Mouse (Mus musculus) forebrain, postnatal 0 days (tissue): ENCODE data around the gene Acox3. TPM values are rescaled to one million over a fixed set of nuclear protein-coding genes. Genes with fewer than 3 reads are reported as not detected.
"Not testable (repeated sequence)": the region's sequence is repeated elsewhere in the genome, so short reads cannot be mapped to it uniquely, and the experiment has no call there.

Experiments
- ATAC-seq: fragments of 200-750 bp; cut with Nextera tagmentation; 2 replicates; pipeline ENCODE4 v1.8.0; 2017; ENCODE audit warnings: mild to moderate bottlenecking, moderate library complexity
- DNase-seq: peaks from one replicate; pipeline ENCODE4 v3.0.0-alpha.2; 2015
- H3K27ac ChIP-seq: fragments of 300-500 bp; sonication (generic); 2 replicates; pipeline ENCODE4 v1.5.1; 2014; ENCODE audit warnings: low read depth, mild to moderate bottlenecking, antibody characterized with exemption, low read length, moderate library complexity, mixed read lengths
- H3K27me3 ChIP-seq: fragments of 300-500 bp; sonication (generic); 2 replicates; pipeline ENCODE4 v1.6.1; 2014; ENCODE audit warnings: mild to moderate bottlenecking, low read length, mixed read lengths; ENCODE audit not compliant: insufficient read depth
- H3K36me3 ChIP-seq: fragments of 300-500 bp; sonication (generic); 2 replicates; pipeline ENCODE4 v1.6.1; 2014; ENCODE audit warnings: mild to moderate bottlenecking, moderate library complexity; ENCODE audit not compliant: insufficient read depth
- H3K4me1 ChIP-seq: fragments of 300-500 bp; sonication (generic); 2 replicates; pipeline ENCODE4 v1.6.1; 2014; ENCODE audit warnings: antibody characterized with exemption; ENCODE audit not compliant: insufficient read depth
- H3K4me2 ChIP-seq: fragments of 300-500 bp; sonication (generic); 2 replicates; pipeline ENCODE4 v1.6.1; 2014; ENCODE audit warnings: low read depth, mild to moderate bottlenecking, moderate library complexity
- H3K4me3 ChIP-seq: fragments of 300-500 bp; sonication (generic); 2 replicates; pipeline ENCODE4 v1.5.1; 2014; ENCODE audit warnings: low read depth, low read length, mixed read lengths
- H3K9ac ChIP-seq: fragments of 300-500 bp; sonication (generic); 2 replicates; pipeline ENCODE4 v1.6.1; 2014; ENCODE audit warnings: mild to moderate bottlenecking
- H3K9me3 ChIP-seq: fragments of 300-500 bp; sonication (generic); 2 replicates; pipeline ENCODE4 v1.6.1; 2016; ENCODE audit warnings: low read length
- CTCF ChIP-seq: sonication (generic); IDR thresholded peaks from 2 replicates; pipeline ENCODE4 v1.5.1; 2016; ENCODE audit warnings: antibody characterized with exemption, control low read depth, low read depth
- WGBS: fragments of 180-500 bp; shearing (Covaris S2); extraction: QIAGEN DNeasy Blood & Tissue Kit; methylation state at CpG from one replicate; pipeline ENCODE4 v1.1.7; 2014; 5-methylcytosine and 5-hydroxymethylcytosine counted together
- polyA plus RNA-seq: library from polyadenylated mRNA; unstranded; fragments of >200 nt; fragmentation: Nextera tagmentation; extraction: Ambion mirVana; gene quantifications from 2 replicates; pipeline ENCODE4 v1.2.1, GENCODE M21; 2015
- total RNA-seq: library from RNA; depleted of rRNA; stranded (reverse); fragments of >200 nt; gene quantifications from 2 replicates; pipeline ENCODE4 v1.2.3, GENCODE M21; 2014

Gene Acox3
- total and polyA plus RNA-seq, 2 experiments from 2014 or later, result 13.4 to 32.1 TPM

DNA sequence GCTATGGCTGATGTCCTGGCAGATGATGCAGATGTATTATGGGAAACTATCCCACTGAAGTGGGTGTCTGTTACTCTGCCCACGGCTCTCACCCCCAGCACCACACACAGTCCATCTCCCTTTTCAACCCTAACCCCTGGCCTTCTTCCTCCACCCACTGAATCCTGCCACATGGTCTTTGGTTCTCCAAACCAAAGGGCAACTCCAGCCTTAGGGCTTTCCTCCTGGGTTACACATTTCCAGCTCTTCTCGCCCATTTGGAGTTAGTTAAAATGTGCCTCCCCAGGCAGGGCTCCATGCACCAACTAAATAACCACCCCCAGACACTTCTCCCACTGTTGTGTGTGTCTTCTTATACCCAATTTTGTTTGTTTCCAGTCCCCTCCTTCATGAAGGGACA, 4.4 kb upstream of the Acox3 start:
- Histone ChIP-seq H3K4me3 (no peak overlapping the region), H3K9ac (no peak overlapping the region), H3K27me3 (no peaks in the 10 kb centered on the region), H3K36me3 (0 out of 2 replicates have a peak, but pooled peaks cover 2% of the 10 kb centered on the region), H3K4me2 (no peak overlapping the region), H3K9me3 (no peaks in the 10 kb centered on the region), H3K4me1 (peaks cover 18% of the 10 kb centered on the region), H3K27ac (no peak overlapping the region)
- 72% methylated on average over 2 of the region's 2 CpGs for WGBS
- TF ChIP-seq CTCF, result no peak
- ATAC-seq, result no peak
- no peak for DNase-seq

DNA sequence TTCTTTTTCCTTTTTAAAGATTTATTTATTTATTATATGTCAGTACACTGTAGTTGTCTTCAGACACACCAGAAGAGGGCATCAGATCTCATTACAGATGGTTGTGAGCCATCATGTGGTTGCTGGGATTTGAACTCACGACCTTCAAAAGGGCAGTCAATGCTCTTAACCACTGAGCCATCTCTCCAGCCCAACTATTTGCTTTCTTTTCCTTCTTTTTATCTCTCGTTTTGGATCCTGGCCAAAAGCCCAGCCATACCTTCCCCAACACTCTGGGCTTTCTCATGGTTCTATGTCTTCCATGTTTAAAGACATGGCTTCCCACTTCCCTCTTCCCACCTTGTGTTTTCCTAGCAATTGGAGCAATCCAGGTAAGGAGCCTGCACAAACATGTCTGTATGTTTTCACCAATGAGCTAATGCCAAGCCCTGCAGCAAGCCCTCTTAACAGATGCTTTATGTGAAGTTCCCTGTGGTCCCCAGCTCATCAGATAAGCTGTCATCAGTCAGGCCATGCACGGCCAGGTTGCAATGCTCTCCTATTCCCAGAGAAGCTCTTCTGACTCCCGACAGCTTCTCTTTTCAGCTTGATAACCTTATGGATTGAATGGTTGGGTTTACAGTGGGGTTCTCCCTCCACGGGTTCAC, 3.5 kb upstream of the Acox3 start:
- no peaks in the 10 kb centered on the region for H3K27me3 ChIP-seq
- H3K4me3 ChIP-seq, result no peak overlapping the region
- H3K4me2 ChIP-seq, result no peak overlapping the region
- WGBS, result 62% methylated on average over 5 of the region's 5 CpGs
- H3K9me3 ChIP-seq, result no peaks in the 10 kb centered on the region
- peaks cover 18% of the 10 kb centered on the region for H3K4me1 ChIP-seq
- TF ChIP-seq CTCF, result no peak
- H3K27ac ChIP-seq, result no peak overlapping the region
- DNase-seq (no peak), ATAC-seq (no peak)
- no peaks in the 10 kb centered on the region for H3K36me3 ChIP-seq
- H3K9ac ChIP-seq, result no peak overlapping the region

DNA sequence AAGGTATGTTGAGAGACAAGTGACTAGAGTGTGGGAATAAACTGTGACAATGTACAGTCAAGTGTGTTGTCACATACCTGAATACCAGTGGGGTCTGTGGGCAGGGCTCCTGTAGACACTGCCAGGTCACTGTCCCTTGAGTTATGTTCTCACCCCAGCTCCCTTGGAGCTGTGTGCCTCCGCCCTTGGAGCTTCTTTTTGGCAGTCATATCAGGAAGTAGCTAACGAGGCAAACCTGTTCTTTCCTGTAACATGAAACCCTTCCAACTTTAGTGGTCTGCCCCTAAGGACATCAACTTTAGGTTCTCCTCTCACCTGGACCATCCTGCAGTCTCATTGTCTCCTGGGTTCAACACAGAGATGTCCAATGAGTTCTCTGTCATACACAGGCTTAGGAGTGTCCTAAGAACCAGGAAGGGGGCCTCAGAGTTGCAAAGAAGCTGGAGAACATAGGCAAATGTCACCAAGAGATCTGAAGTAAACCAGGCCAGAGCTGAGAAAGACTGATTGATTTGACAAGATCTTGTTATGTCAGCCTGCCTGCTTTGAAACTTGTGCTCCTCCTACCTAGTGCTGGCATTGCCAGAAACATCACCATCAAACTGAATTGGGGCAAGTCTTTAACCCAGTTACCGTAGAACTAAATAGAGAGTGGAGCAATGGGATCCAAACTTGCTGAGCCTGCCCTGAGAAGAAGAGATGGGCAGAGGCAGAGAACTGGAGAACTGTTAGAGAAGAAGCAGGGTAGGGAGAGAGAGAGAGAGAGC, 2.5 kb upstream of the Acox3 start:
- WGBS, result 58% methylated on average over 3 of the region's 3 CpGs
- Histone ChIP-seq H3K9ac (no peak overlapping the region), H3K27me3 (no peaks in the 10 kb centered on the region), H3K4me3 (no peak overlapping the region), H3K4me1 (peaks cover 17% of the 10 kb centered on the region), H3K4me2 (no peak overlapping the region), H3K36me3 (no peaks in the 10 kb centered on the region), H3K9me3 (no peaks in the 10 kb centered on the region), H3K27ac (no peak overlapping the region)
- TF ChIP-seq CTCF, result no peak
- DNase-seq, result no peak
- no peak for ATAC-seq

DNA sequence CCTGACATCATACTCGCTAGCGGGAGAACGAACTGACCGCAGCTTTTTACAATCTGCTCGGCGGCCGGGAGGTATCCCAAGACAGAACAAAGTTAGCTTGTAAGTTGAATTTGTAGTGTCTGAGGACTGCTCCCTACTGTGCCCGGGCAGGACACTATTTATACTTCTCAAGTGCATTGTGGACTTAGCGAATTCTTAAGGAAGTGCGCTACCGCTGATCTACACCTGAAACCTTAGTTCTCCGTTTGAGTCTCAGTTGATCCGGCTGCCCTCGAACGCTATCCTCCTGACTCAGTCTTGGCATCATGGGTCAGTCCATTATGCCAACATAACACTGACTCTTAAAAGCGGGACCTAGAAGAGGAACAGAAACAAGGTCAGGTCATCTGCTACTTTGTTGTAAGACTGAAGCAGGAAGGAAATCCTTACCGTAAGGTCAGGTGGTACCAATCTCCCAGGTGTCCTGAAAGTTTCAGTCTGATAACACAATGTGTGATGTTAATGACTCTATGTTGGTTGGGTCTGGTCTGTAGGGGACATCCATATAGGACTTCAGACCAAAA, 462 bp downstream of the Acox3 start:
- ATAC-seq, result no peak
- peak overlapping the region; percentile 64 for H3K9ac ChIP-seq
- H3K9me3 ChIP-seq, result no peaks in the 10 kb centered on the region
- no peak for TF ChIP-seq CTCF
- WGBS, result 3% methylated on average over 17 of the region's 17 CpGs
- peak overlapping the region; percentile 79 for H3K4me3 ChIP-seq
- no peaks in the 10 kb centered on the region for H3K27me3 ChIP-seq
- peak overlapping the region; percentile 50; the same call in 1 of the 2 replicates for H3K27ac ChIP-seq
- H3K4me1 ChIP-seq, result peaks cover 16% of the 10 kb centered on the region
- peaks cover 4% of the 10 kb centered on the region for H3K36me3 ChIP-seq
- peak overlapping the region; percentile 78 for H3K4me2 ChIP-seq
- no peak for DNase-seq

- not testable (repeated sequence) for H3K27ac ChIP-seq, ATAC-seq, H3K4me3 ChIP-seq, H3K4me2 ChIP-seq, H3K9ac ChIP-seq, H3K9me3 ChIP-seq, DNase-seq, H3K27me3 ChIP-seq
- Histone ChIP-seq H3K36me3 (peaks cover 14% of the 10 kb centered on the region), H3K4me1 (peaks cover 16% of the 10 kb centered on the region)
- WGBS, result 88% methylated on average over 2 of the region's 2 CpGs
Observed at GRCm38 (mm10) chr5:35584259-35584658, 1.4 kb downstream of the Acox3 start.

DNA sequence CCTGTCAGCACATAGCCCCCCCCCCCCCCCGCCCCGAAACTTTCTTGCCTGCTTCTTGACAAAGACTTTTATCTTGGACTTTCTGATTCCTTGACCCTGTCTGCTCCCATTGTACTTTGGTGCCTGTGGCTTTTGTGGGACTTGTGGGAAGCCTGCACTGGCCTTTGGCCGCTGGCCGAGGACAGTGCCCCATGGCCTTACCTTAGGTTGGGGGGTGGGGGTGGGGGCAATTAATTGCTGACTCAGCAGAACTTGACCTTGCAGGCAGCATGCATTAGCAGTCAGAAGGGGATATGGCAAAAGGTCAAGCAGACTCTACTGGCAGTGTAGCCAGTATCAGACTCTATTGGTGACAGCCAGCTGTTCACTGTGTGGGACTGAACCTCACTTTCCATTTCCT, 8.7 kb downstream of the Acox3 start:
- Histone ChIP-seq H3K27me3 (no peaks in the 10 kb centered on the region), H3K9me3 (no peaks in the 10 kb centered on the region), H3K4me3 (no peak overlapping the region), H3K27ac (no peak overlapping the region), H3K4me2 (no peak overlapping the region), H3K36me3 (peaks cover 67% of the 10 kb centered on the region), H3K4me1 (no peaks in the 10 kb centered on the region), H3K9ac (no peak overlapping the region)
- no peak for TF ChIP-seq CTCF
- no peak for ATAC-seq
- WGBS, result 99% methylated on average over 4 of the region's 4 CpGs
- DNase-seq, result no peak
